Mouse (Mus musculus): ENCODE measurements around the gene Arhgap35.

Gene Arhgap35

GRCm38 (mm10) chr7:16465568-16465967 lies 149.2 kb downstream of the Arhgap35 start:
- DNase-seq (ENCODE audit: low spot score), result no peak

DNA sequence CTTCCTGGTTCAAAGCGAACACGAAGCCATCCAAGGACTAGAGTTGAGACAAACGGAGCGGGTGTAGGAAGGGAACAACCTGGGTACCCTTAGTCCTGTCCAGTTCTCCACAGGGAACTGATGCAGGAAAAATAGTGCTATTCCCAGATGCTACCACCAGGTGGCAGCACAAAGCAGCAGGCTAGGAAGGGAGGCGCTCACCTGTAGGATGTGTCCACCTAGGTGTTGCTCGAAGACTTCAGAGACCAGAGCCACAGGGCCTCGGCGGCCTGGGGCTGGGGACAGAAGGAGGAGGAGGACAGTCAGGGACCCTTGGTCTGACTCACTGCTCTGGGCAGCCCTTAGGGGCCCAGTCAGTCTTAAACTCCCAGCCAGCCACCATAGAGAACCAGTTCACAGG lies 149.6 kb downstream of the Arhgap35 start:
- peak; percentile 46 for DNase-seq (ENCODE audit: low spot score)

GRCm38 (mm10) chr7:16463214-16463613 lies 151.6 kb downstream of the Arhgap35 start:
- DNase-seq (ENCODE audit: low spot score), result peak; percentile 72

DNA sequence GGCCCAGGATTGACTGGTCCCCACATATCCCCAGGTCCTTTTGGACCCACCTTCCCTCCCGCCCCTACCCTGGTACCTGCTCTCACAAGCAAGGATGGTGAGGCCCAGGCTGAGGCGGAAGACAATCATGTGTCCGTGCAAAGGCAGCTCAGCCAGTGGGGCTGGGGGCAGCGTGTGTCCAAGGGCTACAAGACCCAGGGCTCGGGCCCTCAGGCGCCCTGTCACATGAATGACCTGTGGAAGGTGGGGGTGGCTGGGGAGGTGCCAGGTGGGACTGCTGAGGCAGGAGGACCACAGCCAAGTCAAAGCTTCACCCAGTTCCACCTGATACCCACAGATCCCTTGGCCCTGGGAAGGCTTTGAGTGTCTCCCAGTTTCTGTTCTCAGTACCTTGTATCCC lies 153.1 kb downstream of the Arhgap35 start:
- DNase-seq (ENCODE audit: low spot score), result no peak

DNA sequence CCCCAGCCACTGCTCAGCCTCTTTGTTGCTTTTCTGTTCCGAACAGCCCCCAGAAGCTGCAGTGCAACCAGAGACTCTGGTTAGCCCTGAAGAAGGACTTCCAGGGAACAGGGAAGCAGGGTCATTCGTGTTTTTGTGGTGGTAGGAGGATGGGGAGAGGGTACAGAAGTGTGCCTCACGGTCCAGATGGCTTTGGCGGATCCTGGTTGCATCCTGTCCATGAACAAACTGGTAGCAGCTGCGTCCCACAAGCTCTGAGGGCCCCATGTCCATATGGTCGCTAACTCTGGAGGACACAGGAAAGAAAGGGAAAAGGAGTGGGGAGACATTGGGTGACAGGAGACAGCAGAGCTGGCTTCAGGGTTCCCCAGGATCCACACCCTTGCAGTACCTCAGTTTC lies 153.6 kb downstream of the Arhgap35 start:
- no peak for DNase-seq (ENCODE audit: low spot score)

DNA sequence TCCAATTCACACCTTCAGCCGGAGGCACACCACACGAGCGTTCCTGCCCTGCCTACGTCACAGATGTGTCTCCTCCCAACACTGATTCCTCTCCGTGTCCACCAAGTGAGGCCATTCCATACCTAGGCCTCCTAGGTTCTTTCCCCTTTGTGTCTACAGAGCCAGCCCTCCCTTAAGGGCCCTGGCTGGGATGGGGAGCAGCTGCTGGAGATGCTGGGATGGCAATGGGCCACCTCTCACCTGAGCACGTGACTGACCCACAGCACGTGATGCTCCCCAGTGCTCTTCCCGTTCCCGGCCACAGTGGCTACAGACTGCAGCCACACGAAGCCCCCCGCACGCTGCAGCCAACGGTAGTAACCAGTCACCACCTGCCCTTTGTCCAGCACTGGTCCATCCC lies 154.2 kb downstream of the Arhgap35 start:
- no peak for DNase-seq (ENCODE audit: low spot score)

- no peak for DNase-seq (ENCODE audit: low spot score)
Measured at GRCm38 (mm10) chr7:16456289-16456688, 158.5 kb downstream of the Arhgap35 start.

DNA sequence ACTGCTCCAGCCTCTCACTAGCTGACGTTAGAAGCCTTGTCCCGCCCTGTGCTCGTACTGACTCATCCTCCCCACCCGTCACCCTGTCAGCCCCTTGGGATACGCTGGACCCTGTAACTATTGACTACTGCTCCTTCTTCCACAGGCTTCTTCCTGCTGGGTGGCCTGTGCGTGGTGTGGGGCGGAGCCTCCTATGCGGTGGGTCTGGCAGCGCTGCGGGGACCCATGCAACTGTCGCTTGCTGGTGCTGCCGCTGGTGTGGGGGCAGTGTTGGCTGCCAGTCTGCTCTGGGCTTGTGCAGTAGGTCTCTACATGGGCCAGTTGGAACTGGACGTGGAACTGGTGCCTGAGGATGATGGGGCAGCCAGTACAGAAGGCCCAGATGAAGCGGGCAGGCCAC lies 159.8 kb downstream of the Arhgap35 start:
- no peak for DNase-seq (ENCODE audit: low spot score)

DNA sequence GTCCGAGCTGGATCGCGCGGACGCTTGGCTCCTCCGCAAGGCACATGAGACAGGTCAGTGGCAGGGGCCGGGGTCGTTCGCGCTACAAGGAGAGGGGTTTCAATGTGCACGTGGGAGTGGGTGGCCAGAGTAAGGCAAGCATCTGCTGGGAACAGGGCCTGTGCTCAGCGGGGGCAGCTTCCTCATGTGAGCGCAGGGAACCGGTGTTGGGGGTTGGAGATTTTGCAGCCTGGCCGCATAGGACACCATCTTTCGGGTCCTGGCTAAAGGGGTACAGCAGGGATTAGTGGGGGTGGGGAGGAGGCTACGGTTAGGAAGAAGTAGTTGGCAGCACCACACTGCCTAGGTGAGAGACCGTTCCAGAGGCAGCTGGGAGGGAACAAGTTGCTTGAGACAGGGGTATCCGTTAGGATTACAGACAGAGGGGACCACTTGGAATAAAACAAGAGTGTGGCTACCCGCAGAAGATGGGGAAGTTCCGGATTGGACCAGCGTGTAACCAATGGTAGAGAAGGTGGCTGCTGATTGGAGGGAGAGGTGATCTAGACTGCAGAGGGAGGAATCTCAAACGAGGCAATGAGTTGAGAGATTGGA lies 161.6 kb downstream of the Arhgap35 start:
- peak; percentile 50 for DNase-seq (ENCODE audit: low spot score)

DNA sequence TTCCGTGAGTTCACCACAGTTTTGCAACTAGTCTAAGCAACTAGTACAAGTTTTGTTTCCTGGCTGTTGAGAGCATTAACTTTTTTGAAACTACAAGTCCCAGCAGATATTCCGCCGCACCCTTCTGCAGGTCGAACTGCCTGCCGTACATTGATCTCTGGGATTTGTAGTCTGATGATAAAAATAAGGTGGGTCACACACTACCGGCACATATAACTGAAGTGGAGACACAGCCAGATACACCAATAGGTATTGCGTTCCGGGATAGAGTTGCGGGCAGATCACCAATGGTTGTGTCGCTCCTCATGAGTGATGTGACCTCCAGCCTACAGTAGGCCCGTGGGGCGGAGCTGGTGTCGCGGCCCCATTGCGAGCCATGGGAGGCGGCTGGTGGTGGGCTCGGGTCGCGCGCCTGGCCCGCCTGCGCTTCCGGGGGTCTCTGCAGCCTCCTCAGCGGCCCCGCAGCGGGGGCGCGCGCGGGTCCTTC lies 162.2 kb downstream of the Arhgap35 start, which contains the start of gene Tmem160:
Tmem160 (plus strand) TSS at position 193 of the 487 bp plus-strand sequence.
- peak; percentile 92 for DNase-seq (ENCODE audit: low spot score)

DNA sequence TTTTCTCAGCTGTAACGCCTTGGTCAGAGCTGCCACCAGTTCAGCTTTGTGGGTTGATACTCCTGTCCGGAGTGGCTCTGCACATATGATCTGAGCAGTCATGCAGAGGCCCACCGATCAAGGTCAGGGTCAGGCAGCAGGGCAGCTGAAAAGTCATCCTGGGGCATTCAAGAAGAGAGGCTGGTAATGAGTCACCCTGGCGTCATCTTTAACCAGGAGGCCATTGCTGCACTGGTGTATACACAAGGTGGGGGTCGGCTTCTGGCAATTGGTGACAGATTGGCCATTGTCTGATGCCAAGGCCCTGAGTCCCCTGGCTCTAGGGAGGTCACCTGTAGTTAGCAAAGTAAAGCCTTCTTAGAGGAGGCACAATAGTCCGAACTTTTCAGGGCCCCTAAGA lies 163.1 kb downstream of the Arhgap35 start:
- no peak for DNase-seq (ENCODE audit: low spot score)
